ENCODE assay signal across 17 mouse cellular contexts in genomic region chr3:110131043-110131891, GRCm38 (mm10). TPM values are rescaled to one million over a fixed set of nuclear protein-coding genes. Genes with fewer than 3 reads are reported as not detected.
DNase-seq lines count a peak whose midpoint lies in the region; ATAC-seq and TF ChIP-seq lines count a peak whose summit lies in the region.
"Had no signal": no experiment of that assay in that cellular context is flagged by ENCODE, and none has a peak within 500 bp of the region (broad histone marks: within the 10 kb centered on the region; RNA-seq: fewer than 3 reads in every experiment).

No protein-coding gene starts in this region.

- H3K36me3 ChIP-seq in heart, embryonic 11.5 days (ENCODE audit: control insufficient read depth, insufficient read depth, low read length) = no peaks in the 10 kb centered on the region
- H3K36me3 ChIP-seq in forebrain, embryonic 12.5 days (replicated peaks) = no peaks in the 10 kb centered on the region
- H3K36me3 ChIP-seq in forebrain, postnatal 0 days (ENCODE audit: insufficient read depth) = no peaks in the 10 kb centered on the region
- H3K36me3 ChIP-seq in midbrain, embryonic 14.5 days (ENCODE audit: control insufficient read depth, insufficient read depth, low read length) = 0 out of 2 replicates have a peak, but pooled peaks cover 4% of the 10 kb centered on the region
- H3K36me3 ChIP-seq: embryonic facial prominence, embryonic 12.5 days had no signal

- no peak overlapping the region; the same call in 1 of the 2 replicates for H3K4me3 ChIP-seq in heart, embryonic 11.5 days (ENCODE audit: low read depth, low read length)
- H3K4me3 ChIP-seq in forebrain, embryonic 12.5 days (replicated peaks) = no peak overlapping the region
- H3K4me3 ChIP-seq in forebrain, postnatal 0 days (ENCODE audit: low read depth, low read length) = no peak overlapping the region
- peak overlapping the region; percentile 11 for H3K4me3 ChIP-seq in midbrain, embryonic 14.5 days (replicated peaks; ENCODE audit: low read depth, low read length)
- H3K4me3 ChIP-seq: embryonic facial prominence, embryonic 12.5 days; limb, embryonic 13.5 days had no signal

- no peak overlapping the region for H3K27ac ChIP-seq in heart, embryonic 11.5 days (ENCODE audit: low read depth, low read length)
- no peak overlapping the region for H3K27ac ChIP-seq in forebrain, embryonic 12.5 days
- no peak overlapping the region for H3K27ac ChIP-seq in forebrain, postnatal 0 days (ENCODE audit: low read depth, low read length)
- H3K27ac ChIP-seq in midbrain, embryonic 14.5 days (replicated peaks; ENCODE audit: low read depth, low read length) = 0 out of 2 replicates have a peak overlapping the region, but pooled peaks have one; percentile 45
- H3K27ac ChIP-seq: embryonic facial prominence, embryonic 12.5 days; limb, embryonic 13.5 days; macrophage had no signal

- H3K4me1 ChIP-seq in heart, embryonic 11.5 days (ENCODE audit: control insufficient read depth, insufficient read depth, low read length) = no peaks in the 10 kb centered on the region
- H3K4me1 ChIP-seq in forebrain, embryonic 12.5 days = peaks cover 7% of the 10 kb centered on the region; the same call in 1 of the 2 replicates
- H3K4me1 ChIP-seq in forebrain, postnatal 0 days (ENCODE audit: insufficient read depth) = no peaks in the 10 kb centered on the region
- peaks cover 16% of the 10 kb centered on the region for H3K4me1 ChIP-seq in midbrain, embryonic 14.5 days (ENCODE audit: control insufficient read depth, insufficient read depth, low read length)

- H3K4me2 ChIP-seq in heart, embryonic 11.5 days = peak overlapping the region; percentile 33; the same call in 1 of the 2 replicates
- peak overlapping the region; percentile 17; the same call in 1 of the 2 replicates for H3K4me2 ChIP-seq in forebrain, embryonic 12.5 days
- peak overlapping the region; percentile 14 for H3K4me2 ChIP-seq in forebrain, postnatal 0 days (ENCODE audit: low read depth)
- peak overlapping the region; percentile 46 for H3K4me2 ChIP-seq in midbrain, embryonic 14.5 days (ENCODE audit: low read length)
- H3K4me2 ChIP-seq: embryonic facial prominence, embryonic 12.5 days; limb, embryonic 13.5 days had no signal

- intact Hi-C loops in heart, postnatal 36 days (cut with DNase I) = no loop called here

- no peak for ATAC-seq in heart, embryonic 11.5 days (replicated peaks; ENCODE audit: insufficient number of reproducible peaks, low FRiP score, low TSS enrichment)
- peak; percentile 63 for ATAC-seq in forebrain, embryonic 12.5 days (ENCODE audit: low FRiP score)
- ATAC-seq in forebrain, postnatal 0 days = peak; percentile 42; the same call in 1 of the 2 replicates
- peak; percentile 80 for ATAC-seq in midbrain, embryonic 14.5 days (ENCODE audit: low FRiP score, low TSS enrichment)
- ATAC-seq: inflammation-experienced regulatory T-cells, adult 6 months; liver, postnatal 0 days had no signal

- no peak for TF ChIP-seq CTCF in forebrain, postnatal 0 days (IDR thresholded peaks at IDR 0.05; ENCODE audit: low read depth)

- no peaks in the 10 kb centered on the region for H3K27me3 ChIP-seq in heart, embryonic 11.5 days (ENCODE audit: control insufficient read depth, insufficient read depth, low read length)
- no peaks in the 10 kb centered on the region for H3K27me3 ChIP-seq in forebrain, embryonic 12.5 days
- H3K27me3 ChIP-seq in forebrain, postnatal 0 days (ENCODE audit: insufficient read depth, low read length) = no peaks in the 10 kb centered on the region
- H3K27me3 ChIP-seq in midbrain, embryonic 14.5 days (ENCODE audit: control insufficient read depth, insufficient read depth, low read length) = no peaks in the 10 kb centered on the region
- H3K27me3 ChIP-seq: embryonic facial prominence, embryonic 12.5 days had no signal

- H3K9me3 ChIP-seq in heart, embryonic 11.5 days (replicated peaks; ENCODE audit: control insufficient read depth, low read length) = no peaks in the 10 kb centered on the region
- H3K9me3 ChIP-seq in forebrain, embryonic 12.5 days = no peaks in the 10 kb centered on the region
- H3K9me3 ChIP-seq in forebrain, postnatal 0 days (ENCODE audit: low read length) = no peaks in the 10 kb centered on the region
- no peaks in the 10 kb centered on the region for H3K9me3 ChIP-seq in midbrain, embryonic 14.5 days (ENCODE audit: control insufficient read depth, low read length)
- H3K9me3 ChIP-seq: embryonic facial prominence, embryonic 12.5 days; limb, embryonic 13.5 days had no signal

- DNase-seq in heart, postnatal 36 days = no peak
- no peak for DNase-seq in forebrain, postnatal 0 days
- DNase-seq in midbrain, embryonic 14.5 days = peak; percentile 56
- no peak for DNase-seq in right cerebral cortex, postnatal 36 days (ENCODE audit: low spot score in 2 of 2)
- no peak for DNase-seq in urinary bladder, adult 2 months (ENCODE audit: low spot score)
- DNase-seq: cerebellum, adult 18-20 months; heart, adult 18-20 months; kidney, postnatal 10 days; liver, postnatal 0 days; right cerebral cortex, postnatal 14 days; thymus, postnatal 36 days had no signal

- no peak overlapping the region for H3K9ac ChIP-seq in heart, embryonic 11.5 days (ENCODE audit: low read depth, low read length)
- no peak overlapping the region for H3K9ac ChIP-seq in forebrain, embryonic 12.5 days
- 0 out of 2 replicates have a peak overlapping the region, but pooled peaks have one; percentile 6 for H3K9ac ChIP-seq in forebrain, postnatal 0 days
- H3K9ac ChIP-seq in midbrain, embryonic 14.5 days (replicated peaks; ENCODE audit: low read length) = peak overlapping the region; percentile 32; the same call in 1 of the 2 replicates
- H3K9ac ChIP-seq: embryonic facial prominence, embryonic 12.5 days; limb, embryonic 13.5 days; liver, postnatal 0 days had no signal

- 52% methylated on average over 18 of the region's 18 CpGs for WGBS in heart, embryonic 11.5 days (ENCODE audit: insufficient replicate concordance)
- WGBS in forebrain, embryonic 12.5 days = 49% methylated on average over 18 of the region's 18 CpGs
- WGBS in forebrain, postnatal 0 days = 35% methylated on average over 18 of the region's 18 CpGs
- 39% methylated on average over 18 of the region's 18 CpGs for WGBS in midbrain, embryonic 14.5 days

RNA-seq across cellular contexts. Expression of gene Ntng1, which starts 12.5 kb away (rescaled TPM):
- polyA plus RNA-seq in heart, embryonic 11.5 days (2014; fragmentation: Nextera tagmentation; extraction: Ambion mirVana) = 0.45 and 0.62 TPM in 2 replicates
- total RNA-seq in heart, postnatal 36 days (2021) = under 1 TPM in 1 of 2 experiments, not detected in 1; 0.25 TPM
- 5.0 and 5.2 TPM in 2 replicates for polyA plus RNA-seq in forebrain, embryonic 12.5 days (2016; fragmentation: Nextera tagmentation; extraction: Ambion mirVana)
- total RNA-seq in forebrain, postnatal 0 days (2014; rRNA removed) = 19.5 and 34.5 TPM in 2 replicates
- 11.9 and 32.9 TPM in 2 replicates for polyA plus RNA-seq in forebrain, postnatal 0 days (2015; fragmentation: Nextera tagmentation; extraction: Ambion mirVana)
- polyA plus RNA-seq in midbrain, embryonic 14.5 days (2014; fragmentation: Nextera tagmentation; extraction: Ambion mirVana) = 27.8 and 29.9 TPM in 2 replicates
- polyA plus RNA-seq in urinary bladder, adult 2 months (2012; rRNA removed) = 1.4 and 1.7 TPM in 2 replicates
- polyA plus RNA-seq: liver, postnatal 0 days; macrophage had no signal

Comparison
In these comparisons a context has a peak if more than half of its experiments do, and no peak if none do; other contexts are left out.
1. H3K9ac ChIP-seq: peak in forebrain, postnatal 0 days (single experiment) and midbrain, embryonic 14.5 days (single experiment); none in heart, embryonic 11.5 days (single experiment) and forebrain, embryonic 12.5 days (single experiment).
2. Peak in every context shown above with its lines, with median percentiles within 50 percentile points of each other: H3K4me2 ChIP-seq.